Mouse (Mus musculus): Measurements from ENCODE around the gene Ccdc27.

DNA sequence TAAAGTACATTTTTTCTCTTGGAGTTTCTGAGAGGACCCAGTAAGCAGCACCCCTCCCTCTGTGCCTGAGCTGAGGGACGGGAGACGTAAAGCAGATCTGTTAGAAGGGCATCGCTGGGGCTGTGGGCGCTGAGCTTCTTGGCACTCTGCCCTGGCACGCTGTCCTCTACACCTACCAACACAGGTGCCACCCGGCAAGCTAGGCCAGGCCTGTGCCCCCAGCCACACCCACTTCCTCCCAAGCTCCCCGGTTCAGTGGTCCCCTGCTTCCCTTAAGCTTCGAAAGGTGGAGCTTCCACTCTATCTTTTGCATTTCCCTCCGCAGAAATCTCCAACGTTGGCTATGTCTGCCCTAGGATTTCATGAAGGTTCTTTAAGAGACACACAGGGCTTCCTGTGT, 63.2 kb downstream of the Ccdc27 start:
- TF ChIP-seq GATA1 (IDR thresholded peaks at IDR 0.05; ENCODE audit: low read length) (no peak), TAL1 (IDR thresholded peaks at IDR 0.05; ENCODE audit: low read length) (no peak)
